Mouse (Mus musculus): ENCODE measurements around the gene Glmn. TPM values are rescaled to one million over a fixed set of nuclear protein-coding genes. Genes with fewer than 3 reads are reported as not detected.

Glmn gene
- polyA plus RNA-seq, 1 experiment from 2014 or later, result 25.1 TPM

DNA sequence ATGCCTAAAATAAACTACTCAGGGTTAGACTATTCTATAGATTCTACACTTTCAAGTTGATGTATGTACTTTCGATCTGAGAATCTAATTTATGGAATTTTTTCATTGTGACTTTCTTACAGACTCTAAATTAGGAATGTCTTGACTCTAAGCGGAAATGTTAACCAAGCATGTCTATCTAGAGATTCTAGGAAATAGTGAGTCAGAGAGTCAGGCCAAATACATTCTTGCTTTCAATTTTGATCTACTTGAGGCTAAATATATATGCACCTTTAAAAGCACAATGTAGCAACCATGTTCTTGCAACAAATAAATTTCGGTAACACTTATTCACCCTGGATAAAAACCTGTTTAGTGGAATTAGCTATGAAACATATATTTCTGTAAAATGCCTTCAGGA lies 68.8 kb downstream of the Glmn start:
- no peak overlapping the region for H3K9ac ChIP-seq (ENCODE audit: low read length)
- H3K9me3 ChIP-seq (ENCODE audit: control insufficient read depth, low read length), result no peaks in the 10 kb centered on the region
- no peak overlapping the region for H3K4me2 ChIP-seq (ENCODE audit: low read depth, low read length)
- no peaks in the 10 kb centered on the region for H3K36me3 ChIP-seq (ENCODE audit: control insufficient read depth, insufficient read depth, low read length)
- ATAC-seq (ENCODE audit: low read depth), result no peak
- H3K4me3 ChIP-seq (ENCODE audit: low read length), result no peak overlapping the region
- no peak overlapping the region for H3K27ac ChIP-seq (ENCODE audit: low read length)
- 91% methylated on average over 3 of the region's 3 CpGs for WGBS
- H3K27me3 ChIP-seq (ENCODE audit: control insufficient read depth, insufficient read depth, low read depth, low read length), result no peaks in the 10 kb centered on the region
- H3K4me1 ChIP-seq (replicated peaks; ENCODE audit: control insufficient read depth, insufficient read depth, low read length), result no peaks in the 10 kb centered on the region

DNA sequence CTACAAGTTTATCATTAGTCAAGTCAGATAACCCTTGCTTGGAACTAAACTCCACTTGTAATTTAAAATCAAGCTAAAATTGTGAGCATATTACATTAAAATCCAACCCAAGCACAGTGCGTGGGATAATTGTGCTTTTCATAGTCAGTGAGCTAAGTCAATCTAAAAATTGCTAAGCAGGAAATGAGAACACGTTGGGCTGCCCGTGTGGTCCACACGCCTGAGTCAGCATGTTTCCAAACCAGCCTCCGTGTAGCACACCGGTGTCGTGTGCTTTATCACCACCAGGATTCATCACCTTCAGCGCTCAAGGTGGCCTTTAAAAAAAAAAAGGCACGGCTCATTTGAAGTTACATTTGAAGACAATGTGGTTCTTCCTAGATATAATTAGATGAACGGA lies 73.4 kb downstream of the Glmn start:
- ATAC-seq (ENCODE audit: low read depth), result no peak
- H3K4me1 ChIP-seq (replicated peaks; ENCODE audit: control insufficient read depth, insufficient read depth, low read length), result no peaks in the 10 kb centered on the region
- no peak overlapping the region for H3K4me3 ChIP-seq (ENCODE audit: low read length)
- H3K9ac ChIP-seq (ENCODE audit: low read length), result no peak overlapping the region
- 71% methylated on average over 10 of the region's 10 CpGs for WGBS
- no peak overlapping the region for H3K4me2 ChIP-seq (ENCODE audit: low read depth, low read length)
- no peaks in the 10 kb centered on the region for H3K9me3 ChIP-seq (ENCODE audit: control insufficient read depth, low read length)
- H3K27me3 ChIP-seq (ENCODE audit: control insufficient read depth, insufficient read depth, low read depth, low read length), result no peaks in the 10 kb centered on the region
- H3K27ac ChIP-seq (ENCODE audit: low read length), result no peak overlapping the region
- H3K36me3 ChIP-seq (ENCODE audit: control insufficient read depth, insufficient read depth, low read length), result no peaks in the 10 kb centered on the region

DNA sequence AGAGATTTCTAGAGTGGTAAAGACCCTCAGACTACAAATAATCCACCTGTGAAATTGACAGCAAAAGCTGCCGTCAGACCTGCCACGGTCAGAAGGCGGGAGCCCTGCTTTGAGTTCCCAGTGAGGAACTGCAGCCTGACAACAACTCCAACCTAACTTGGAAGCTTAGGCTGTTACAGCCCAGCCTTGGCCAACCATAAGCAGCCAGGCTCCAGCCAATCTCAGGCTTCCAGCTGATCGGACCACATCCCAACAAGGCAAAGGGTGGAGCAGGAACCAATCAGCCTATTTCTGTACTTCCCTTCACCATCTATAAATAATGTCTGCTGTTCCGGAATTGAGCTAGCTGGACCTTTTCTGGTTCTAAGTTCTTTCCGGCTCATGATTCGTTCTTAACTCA lies 75.8 kb downstream of the Glmn start:
- Histone ChIP-seq H3K4me2 (ENCODE audit: low read depth, low read length) (no peak overlapping the region), H3K36me3 (ENCODE audit: control insufficient read depth, insufficient read depth, low read length) (no peaks in the 10 kb centered on the region), H3K27ac (ENCODE audit: low read length) (no peak overlapping the region), H3K27me3 (ENCODE audit: control insufficient read depth, insufficient read depth, low read depth, low read length) (no peaks in the 10 kb centered on the region), H3K9me3 (ENCODE audit: control insufficient read depth, low read length) (no peaks in the 10 kb centered on the region), H3K9ac (ENCODE audit: low read length) (no peak overlapping the region), H3K4me3 (ENCODE audit: low read length) (no peak overlapping the region), H3K4me1 (replicated peaks; ENCODE audit: control insufficient read depth, insufficient read depth, low read length) (no peaks in the 10 kb centered on the region)
- 61% methylated on average over 7 of the region's 7 CpGs for WGBS
- ATAC-seq (ENCODE audit: low read depth), result no peak

- Histone ChIP-seq H3K36me3 (ENCODE audit: control insufficient read depth, insufficient read depth, low read length) (no peaks in the 10 kb centered on the region), H3K9me3 (ENCODE audit: control insufficient read depth, low read length) (no peaks in the 10 kb centered on the region), H3K9ac (ENCODE audit: low read length) (no peak overlapping the region), H3K4me1 (replicated peaks; ENCODE audit: control insufficient read depth, insufficient read depth, low read length) (no peaks in the 10 kb centered on the region), H3K27ac (ENCODE audit: low read length) (no peak overlapping the region), H3K4me2 (ENCODE audit: low read depth, low read length) (no peak overlapping the region), H3K27me3 (ENCODE audit: control insufficient read depth, insufficient read depth, low read depth, low read length) (no peaks in the 10 kb centered on the region), H3K4me3 (ENCODE audit: low read length) (no peak overlapping the region)
- 73% methylated on average over 6 of the region's 6 CpGs for WGBS
- ATAC-seq (ENCODE audit: low read depth), result no peak
These were observed 76.3 kb downstream of the Glmn start for GRCm38 (mm10) chr5:107521386-107521785.

- no peaks in the 10 kb centered on the region for H3K4me1 ChIP-seq (replicated peaks; ENCODE audit: control insufficient read depth, insufficient read depth, low read length)
- no peak for ATAC-seq (ENCODE audit: low read depth)
These were observed 79.1 kb downstream of the Glmn start for GRCm38 (mm10) chr5:107518602-107519001.

DNA sequence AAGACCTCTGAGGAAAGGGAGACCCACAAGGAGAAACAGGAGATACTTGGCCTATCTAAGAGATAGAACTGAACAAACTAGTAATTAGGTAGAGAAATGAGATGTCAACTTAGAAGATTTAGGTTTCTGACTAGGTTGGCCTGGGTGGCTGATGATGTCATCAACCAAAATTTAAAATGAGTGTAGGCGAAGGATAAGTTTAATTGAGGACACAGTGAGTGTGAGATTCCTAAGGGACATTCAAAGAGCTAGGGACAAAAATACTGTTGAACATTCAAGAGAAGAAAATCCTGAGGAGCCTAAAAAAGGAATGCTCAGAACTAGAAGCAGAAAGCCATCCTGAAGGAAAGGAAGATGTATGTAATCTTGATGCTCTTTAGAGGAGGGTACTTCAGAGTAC lies 81.6 kb downstream of the Glmn start:
- WGBS, result 94% methylated on average over 1 of the region's 1 CpGs
- Histone ChIP-seq H3K4me3 (ENCODE audit: low read length) (no peak overlapping the region), H3K27ac (ENCODE audit: low read length) (no peak overlapping the region)

More at GRCm38 (mm10) chr5:107518602-107519001, 79.1 kb downstream of the Glmn start:
- Histone ChIP-seq H3K36me3 (ENCODE audit: control insufficient read depth, insufficient read depth, low read length) (no peaks in the 10 kb centered on the region), H3K4me2 (ENCODE audit: low read depth, low read length) (no peak overlapping the region), H3K9me3 (ENCODE audit: control insufficient read depth, low read length) (no peaks in the 10 kb centered on the region), H3K27ac (ENCODE audit: low read length) (no peak overlapping the region), H3K9ac (ENCODE audit: low read length) (no peak overlapping the region), H3K4me3 (ENCODE audit: low read length) (no peak overlapping the region), H3K27me3 (ENCODE audit: control insufficient read depth, insufficient read depth, low read depth, low read length) (no peaks in the 10 kb centered on the region)
- WGBS, result 76% methylated on average over 4 of the region's 4 CpGs

DNA sequence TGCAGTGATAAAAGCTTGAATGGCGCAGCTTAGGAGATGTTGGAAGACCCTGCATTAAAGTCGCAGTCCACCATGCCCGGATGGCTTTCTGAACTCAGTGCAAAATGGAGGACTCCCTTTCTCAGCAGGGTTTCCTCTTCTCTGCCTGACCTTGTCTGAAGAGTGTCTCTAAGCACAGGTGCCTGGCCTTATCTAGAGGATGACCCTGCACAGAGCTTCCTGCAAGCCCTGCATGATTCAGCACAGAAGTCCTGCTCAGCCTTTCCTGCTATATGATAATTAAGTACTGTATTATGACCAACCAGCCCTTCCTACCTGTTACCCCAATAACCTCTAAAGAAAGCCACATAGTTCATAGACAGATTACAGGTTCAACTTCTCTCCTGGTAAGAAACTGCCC lies 82.2 kb downstream of the Glmn start:
- WGBS, result 86% methylated on average over 3 of the region's 3 CpGs
- Histone ChIP-seq H3K36me3 (ENCODE audit: control insufficient read depth, insufficient read depth, low read length) (no peaks in the 10 kb centered on the region), H3K4me3 (ENCODE audit: low read length) (no peak overlapping the region), H3K27ac (ENCODE audit: low read length) (no peak overlapping the region), H3K4me1 (replicated peaks; ENCODE audit: control insufficient read depth, insufficient read depth, low read length) (0 out of 2 replicates have a peak, but pooled peaks cover 2% of the 10 kb centered on the region), H3K9me3 (ENCODE audit: control insufficient read depth, low read length) (no peaks in the 10 kb centered on the region), H3K4me2 (ENCODE audit: low read depth, low read length) (no peak overlapping the region), H3K27me3 (ENCODE audit: control insufficient read depth, insufficient read depth, low read depth, low read length) (no peaks in the 10 kb centered on the region), H3K9ac (ENCODE audit: low read length) (no peak overlapping the region)
- no peak for ATAC-seq (ENCODE audit: low read depth)

More for the DNA sequence above, 81.6 kb downstream of the Glmn start:
- no peaks in the 10 kb centered on the region for H3K9me3 ChIP-seq (ENCODE audit: control insufficient read depth, low read length)
- no peak overlapping the region for H3K9ac ChIP-seq (ENCODE audit: low read length)
- no peak for ATAC-seq (ENCODE audit: low read depth)
- no peaks in the 10 kb centered on the region for H3K27me3 ChIP-seq (ENCODE audit: control insufficient read depth, insufficient read depth, low read depth, low read length)
- no peak overlapping the region for H3K4me2 ChIP-seq (ENCODE audit: low read depth, low read length)
- no peaks in the 10 kb centered on the region for H3K36me3 ChIP-seq (ENCODE audit: control insufficient read depth, insufficient read depth, low read length)
- H3K4me1 ChIP-seq (replicated peaks; ENCODE audit: control insufficient read depth, insufficient read depth, low read length), result 0 out of 2 replicates have a peak, but pooled peaks cover 2% of the 10 kb centered on the region

DNA sequence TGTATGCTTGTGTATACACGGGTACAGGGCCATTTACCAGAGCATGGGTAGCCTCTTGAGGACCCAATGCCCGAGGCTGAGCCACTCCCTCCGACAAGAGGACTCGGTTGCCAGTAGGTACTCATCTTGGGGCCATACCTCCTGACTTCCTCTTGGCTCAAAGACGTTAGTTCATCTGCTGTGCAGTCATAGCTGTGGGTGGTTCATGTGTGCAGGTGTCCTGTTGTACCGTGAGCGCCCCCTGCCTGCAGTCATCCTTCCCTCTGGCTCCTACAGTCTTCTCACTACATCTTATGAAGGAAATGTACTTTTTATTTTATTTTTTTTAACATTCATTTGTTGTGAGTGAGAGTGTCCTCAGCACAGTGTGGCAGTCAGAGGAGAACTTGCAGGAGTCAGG lies 84.1 kb downstream of the Glmn start:
- H3K27ac ChIP-seq (ENCODE audit: low read length), result no peak overlapping the region
- peak; percentile 36; the same call in 1 of the 2 replicates for ATAC-seq (ENCODE audit: low read depth)
- WGBS, result 45% methylated on average over 7 of the region's 7 CpGs

GRCm38 (mm10) chr5:107511326-107511725 lies 86.4 kb downstream of the Glmn start:
- ATAC-seq (ENCODE audit: low read depth), result no peak; the same call in 1 of the 2 replicates
- no peak overlapping the region for H3K4me3 ChIP-seq (ENCODE audit: low read length)
- H3K4me1 ChIP-seq (replicated peaks; ENCODE audit: control insufficient read depth, insufficient read depth, low read length), result 0 out of 2 replicates have a peak, but pooled peaks cover 2% of the 10 kb centered on the region
- H3K9ac ChIP-seq (ENCODE audit: low read length), result no peak overlapping the region
- no peaks in the 10 kb centered on the region for H3K27me3 ChIP-seq (ENCODE audit: control insufficient read depth, insufficient read depth, low read depth, low read length)
- no peaks in the 10 kb centered on the region for H3K9me3 ChIP-seq (ENCODE audit: control insufficient read depth, low read length)
- H3K36me3 ChIP-seq (ENCODE audit: control insufficient read depth, insufficient read depth, low read length), result 0 out of 2 replicates have a peak, but pooled peaks cover 2% of the 10 kb centered on the region
- no peak overlapping the region for H3K4me2 ChIP-seq (ENCODE audit: low read depth, low read length)
- H3K27ac ChIP-seq (ENCODE audit: low read length), result no peak overlapping the region
- WGBS, result 29% methylated on average over 2 of the region's 2 CpGs

More for the DNA sequence above, 84.1 kb downstream of the Glmn start:
- Histone ChIP-seq H3K9me3 (ENCODE audit: control insufficient read depth, low read length) (no peaks in the 10 kb centered on the region), H3K4me1 (replicated peaks; ENCODE audit: control insufficient read depth, insufficient read depth, low read length) (0 out of 2 replicates have a peak, but pooled peaks cover 2% of the 10 kb centered on the region), H3K4me3 (ENCODE audit: low read length) (no peak overlapping the region), H3K27me3 (ENCODE audit: control insufficient read depth, insufficient read depth, low read depth, low read length) (no peaks in the 10 kb centered on the region), H3K4me2 (ENCODE audit: low read depth, low read length) (no peak overlapping the region), H3K36me3 (ENCODE audit: control insufficient read depth, insufficient read depth, low read length) (no peaks in the 10 kb centered on the region), H3K9ac (ENCODE audit: low read length) (no peak overlapping the region)

DNA sequence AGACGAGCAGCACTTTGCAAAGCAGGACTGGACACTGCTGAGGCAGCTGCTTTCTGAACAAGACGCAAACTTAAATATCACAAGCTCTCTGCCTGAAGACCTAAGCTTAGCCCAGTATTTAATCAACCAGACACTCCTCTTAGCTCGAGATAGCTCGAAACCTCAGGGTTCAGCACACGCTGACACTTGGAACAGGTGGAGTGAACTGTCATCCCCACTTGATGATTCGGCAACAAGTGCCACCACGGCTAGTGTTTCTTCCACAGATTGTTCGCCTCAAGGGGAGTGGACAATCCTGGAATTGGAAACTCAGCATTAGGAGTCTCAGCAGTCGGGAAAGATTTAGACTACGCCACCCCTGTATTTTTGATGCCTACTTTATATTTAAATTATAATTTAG lies 87.2 kb downstream of the Glmn start:
- no peaks in the 10 kb centered on the region for H3K9me3 ChIP-seq (ENCODE audit: control insufficient read depth, low read length)
- no peak overlapping the region for H3K4me3 ChIP-seq (ENCODE audit: low read length)
- H3K9ac ChIP-seq (ENCODE audit: low read length), result no peak overlapping the region
- 80% methylated on average over 10 of the region's 10 CpGs for WGBS
- H3K27ac ChIP-seq (ENCODE audit: low read length), result no peak overlapping the region
- H3K36me3 ChIP-seq (ENCODE audit: control insufficient read depth, insufficient read depth, low read length), result 0 out of 2 replicates have a peak, but pooled peaks cover 2% of the 10 kb centered on the region
- no peak overlapping the region for H3K4me2 ChIP-seq (ENCODE audit: low read depth, low read length)
- no peak for ATAC-seq (ENCODE audit: low read depth)
- H3K4me1 ChIP-seq (replicated peaks; ENCODE audit: control insufficient read depth, insufficient read depth, low read length), result 0 out of 2 replicates have a peak, but pooled peaks cover 2% of the 10 kb centered on the region
- H3K27me3 ChIP-seq (ENCODE audit: control insufficient read depth, insufficient read depth, low read depth, low read length), result no peaks in the 10 kb centered on the region
